Mouse (Mus musculus) intestine, embryonic 15.5 days (tissue): ENCODE results near the gene Gmpr. TPM values are rescaled to one million over a fixed set of nuclear protein-coding genes. Genes with fewer than 3 reads are reported as not detected.
A peak's percentile ranks its signal among the peaks of the same experiment; 100 is the strongest.

Experiments
- ATAC-seq: fragments of 200-750 bp; cut with Nextera tagmentation; 2 replicates; pipeline ENCODE4 v1.8.0; 2017; ENCODE audit warnings: moderate TSS enrichment, moderate library complexity
- H3K27ac ChIP-seq: fragments of 300-500 bp; sonication (generic); 2 replicates; pipeline ENCODE4 v1.5.1; 2015; ENCODE audit warnings: mild to moderate bottlenecking, inconsistent platforms
- H3K27me3 ChIP-seq: fragments of 300-500 bp; sonication (generic); replicated peaks from 2 replicates; pipeline ENCODE4 v1.6.1; 2015; ENCODE audit warnings: inconsistent platforms
- H3K36me3 ChIP-seq: fragments of 300-500 bp; sonication (generic); 2 replicates; pipeline ENCODE4 v1.6.1; 2015; ENCODE audit warnings: inconsistent platforms
- H3K4me1 ChIP-seq: fragments of 300-500 bp; sonication (generic); replicated peaks from 2 replicates; pipeline ENCODE4 v1.6.1; 2015; ENCODE audit warnings: inconsistent platforms
- H3K4me2 ChIP-seq: fragments of 300-500 bp; sonication (generic); replicated peaks from 2 replicates; pipeline ENCODE4 v1.6.1; 2015; ENCODE audit warnings: mild to moderate bottlenecking, inconsistent platforms
- H3K4me3 ChIP-seq: fragments of 300-500 bp; sonication (generic); replicated peaks from 2 replicates; pipeline ENCODE4 v1.5.1; 2015; ENCODE audit warnings: inconsistent platforms
- H3K9ac ChIP-seq: fragments of 300-500 bp; sonication (generic); 2 replicates; pipeline ENCODE4 v1.6.1; 2015; ENCODE audit warnings: inconsistent platforms
- H3K9me3 ChIP-seq: fragments of 300-500 bp; sonication (generic); 2 replicates; pipeline ENCODE4 v1.6.1; 2016; ENCODE audit warnings: inconsistent platforms
- WGBS: fragments of 180-500 bp; shearing (Covaris S2); methylation state at CpG from one replicate; pipeline ENCODE4 v1.1.7; 2015; 5-methylcytosine and 5-hydroxymethylcytosine counted together
- polyA plus RNA-seq: library from polyadenylated mRNA; unstranded; fragments of >200 nt; fragmentation: Nextera tagmentation; extraction: Ambion mirVana; gene quantifications from 2 replicates; pipeline ENCODE4 v1.2.1, GENCODE M21; 2015

Gmpr gene
- polyA plus RNA-seq, 1 experiment from 2014 or later: 26.9 TPM

GRCm38 (mm10) chr13:45511706-45512435 is 4.6 kb downstream of the Gmpr start:
- no peak overlapping the region for H3K4me3 ChIP-seq
- no peak overlapping the region for H3K4me2 ChIP-seq
- no peaks in the 10 kb centered on the region for H3K36me3 ChIP-seq
- 59% methylated on average over 6 of the region's 6 CpGs for WGBS
- 0 out of 2 replicates have a peak overlapping the region, but pooled peaks have one; percentile 33 for H3K27ac ChIP-seq
- H3K9ac ChIP-seq: no peak overlapping the region
- no peaks in the 10 kb centered on the region for H3K27me3 ChIP-seq
- ATAC-seq: peak; percentile 25; the same call in 1 of the 2 replicates
- peaks cover 44% of the 10 kb centered on the region for H3K4me1 ChIP-seq
- H3K9me3 ChIP-seq: no peaks in the 10 kb centered on the region

GRCm38 (mm10) chr13:45512531-45512930 is 5.3 kb downstream of the Gmpr start:
- H3K4me3 ChIP-seq: no peak overlapping the region
- no peaks in the 10 kb centered on the region for H3K36me3 ChIP-seq
- no peaks in the 10 kb centered on the region for H3K27me3 ChIP-seq
- 73% methylated on average over 8 of the region's 8 CpGs for WGBS
- H3K4me2 ChIP-seq: no peak overlapping the region; the same call in 1 of the 2 replicates
- peak; percentile 5; the same call in 1 of the 2 replicates for ATAC-seq
- peaks cover 47% of the 10 kb centered on the region for H3K4me1 ChIP-seq
- H3K9me3 ChIP-seq: no peaks in the 10 kb centered on the region
- peak overlapping the region; percentile 33; the same call in 1 of the 2 replicates for H3K27ac ChIP-seq
- no peak overlapping the region for H3K9ac ChIP-seq

- 0 out of 2 replicates have a peak, but pooled peaks have one; percentile 13 for ATAC-seq
- Histone ChIP-seq H3K27me3 (no peaks in the 10 kb centered on the region), H3K36me3 (no peaks in the 10 kb centered on the region), H3K4me3 (no peak overlapping the region), H3K27ac (no peak overlapping the region), H3K9me3 (no peaks in the 10 kb centered on the region), H3K4me2 (no peak overlapping the region; the same call in 1 of the 2 replicates), H3K9ac (no peak overlapping the region), H3K4me1 (peaks cover 46% of the 10 kb centered on the region)
- whole genome bisulfite sequencing: 61% methylated on average over 12 of the region's 12 CpGs
Observed at GRCm38 (mm10) chr13:45513009-45513984, 6.1 kb downstream of the Gmpr start.

GRCm38 (mm10) chr13:45514115-45514514 is 6.9 kb downstream of the Gmpr start:
- WGBS: 89% methylated on average over 5 of the region's 5 CpGs
- Histone ChIP-seq H3K9ac (no peak overlapping the region), H3K4me3 (no peak overlapping the region), H3K4me2 (no peak overlapping the region), H3K27me3 (no peaks in the 10 kb centered on the region), H3K9me3 (no peaks in the 10 kb centered on the region), H3K36me3 (no peaks in the 10 kb centered on the region), H3K4me1 (peaks cover 39% of the 10 kb centered on the region), H3K27ac (no peak overlapping the region)
- no peak for ATAC-seq

GRCm38 (mm10) chr13:45514832-45515422 is 7.7 kb downstream of the Gmpr start:
- no peak overlapping the region for H3K4me3 ChIP-seq
- H3K36me3 ChIP-seq: no peaks in the 10 kb centered on the region
- no peak overlapping the region for H3K27ac ChIP-seq
- no peak overlapping the region for H3K9ac ChIP-seq
- peaks cover 36% of the 10 kb centered on the region for H3K4me1 ChIP-seq
- no peaks in the 10 kb centered on the region for H3K9me3 ChIP-seq
- no peak overlapping the region for H3K4me2 ChIP-seq
- no peak for ATAC-seq
- no peaks in the 10 kb centered on the region for H3K27me3 ChIP-seq
- WGBS: 35% methylated on average over 8 of the region's 8 CpGs

GRCm38 (mm10) chr13:45516501-45517393 is 9.5 kb downstream of the Gmpr start:
- H3K36me3 ChIP-seq: no peaks in the 10 kb centered on the region
- H3K9me3 ChIP-seq: no peaks in the 10 kb centered on the region
- H3K4me3 ChIP-seq: peak overlapping the region; percentile 15
- ATAC-seq: peak; percentile 56
- H3K27me3 ChIP-seq: no peaks in the 10 kb centered on the region
- H3K9ac ChIP-seq: peak overlapping the region; percentile 32; the same call in 1 of the 2 replicates
- no peak overlapping the region for H3K27ac ChIP-seq
- WGBS: 14% methylated on average over 24 of the region's 24 CpGs
- H3K4me1 ChIP-seq: peaks cover 32% of the 10 kb centered on the region
- peak overlapping the region; percentile 63 for H3K4me2 ChIP-seq

- no peak overlapping the region for H3K27ac ChIP-seq
- no peaks in the 10 kb centered on the region for H3K9me3 ChIP-seq
- H3K4me3 ChIP-seq: no peak overlapping the region
- H3K36me3 ChIP-seq: no peaks in the 10 kb centered on the region
- H3K27me3 ChIP-seq: no peaks in the 10 kb centered on the region
- H3K4me2 ChIP-seq: no peak overlapping the region
- WGBS: 64% methylated on average over 3 of the region's 3 CpGs
- no peak for ATAC-seq
- no peak overlapping the region for H3K9ac ChIP-seq
- H3K4me1 ChIP-seq: no peaks in the 10 kb centered on the region
Observed at GRCm38 (mm10) chr13:45524305-45524704, 17.1 kb downstream of the Gmpr start.

- 89% methylated on average over 6 of the region's 6 CpGs for WGBS
Observed at GRCm38 (mm10) chr13:45524791-45525435, 17.7 kb downstream of the Gmpr start.

GRCm38 (mm10) chr13:45526230-45526629 is 19.0 kb downstream of the Gmpr start:
- no peaks in the 10 kb centered on the region for H3K9me3 ChIP-seq
- peaks cover 8% of the 10 kb centered on the region for H3K4me1 ChIP-seq
- ATAC-seq: no peak
- no peak overlapping the region for H3K4me3 ChIP-seq
- no peaks in the 10 kb centered on the region for H3K27me3 ChIP-seq
- H3K9ac ChIP-seq: no peak overlapping the region
- H3K27ac ChIP-seq: 0 out of 2 replicates have a peak overlapping the region, but pooled peaks have one; percentile 36
- 58% methylated on average over 7 of the region's 7 CpGs for WGBS
- H3K4me2 ChIP-seq: no peak overlapping the region
- H3K36me3 ChIP-seq: no peaks in the 10 kb centered on the region

More at GRCm38 (mm10) chr13:45524791-45525435, 17.7 kb downstream of the Gmpr start:
- H3K9ac ChIP-seq: no peak overlapping the region
- no peaks in the 10 kb centered on the region for H3K36me3 ChIP-seq
- no peaks in the 10 kb centered on the region for H3K9me3 ChIP-seq
- no peaks in the 10 kb centered on the region for H3K4me1 ChIP-seq
- ATAC-seq: no peak
- no peaks in the 10 kb centered on the region for H3K27me3 ChIP-seq
- H3K4me3 ChIP-seq: no peak overlapping the region
- no peak overlapping the region for H3K4me2 ChIP-seq
- H3K27ac ChIP-seq: no peak overlapping the region

GRCm38 (mm10) chr13:45527232-45527964 is 20.2 kb downstream of the Gmpr start:
- no peak overlapping the region for H3K27ac ChIP-seq
- H3K9me3 ChIP-seq: no peaks in the 10 kb centered on the region
- no peak overlapping the region for H3K4me3 ChIP-seq
- peaks cover 9% of the 10 kb centered on the region for H3K4me1 ChIP-seq
- H3K4me2 ChIP-seq: no peak overlapping the region
- no peaks in the 10 kb centered on the region for H3K27me3 ChIP-seq
- H3K36me3 ChIP-seq: no peaks in the 10 kb centered on the region
- 70% methylated on average over 11 of the region's 11 CpGs for WGBS
- peak; percentile 84 for ATAC-seq
- no peak overlapping the region for H3K9ac ChIP-seq
